Mouse (Mus musculus) ES-Bruce4 (cell line): ENCODE measurements around the gene Tnks2. TPM values are rescaled to one million over a fixed set of nuclear protein-coding genes. Genes with fewer than 3 reads are reported as not detected.

Experiments
- H3K27ac ChIP-seq: 2 replicates; pipeline ENCODE4 v1.5.1; 2012; ENCODE audit warnings: low read length, inconsistent platforms; ENCODE audit not compliant: insufficient read depth
- H3K27me3 ChIP-seq: 2 replicates; pipeline ENCODE4 v1.6.1; 2012; ENCODE audit warnings: mild to moderate bottlenecking, low read length, inconsistent platforms; ENCODE audit not compliant: control insufficient read depth, poor library complexity, insufficient read depth, severe bottlenecking
- H3K36me3 ChIP-seq: 2 replicates; pipeline ENCODE4 v1.6.1; 2012; ENCODE audit warnings: inconsistent platforms, mild to moderate bottlenecking, low read length, moderate library complexity; ENCODE audit not compliant: control insufficient read depth, poor library complexity, insufficient read depth, severe bottlenecking
- H3K4me1 ChIP-seq: one replicate; pipeline ENCODE4 v1.8.1; 2011; ENCODE audit warnings: low read length; ENCODE audit not compliant: control insufficient read depth, insufficient read depth
- H3K4me3 ChIP-seq: 2 replicates; pipeline ENCODE4 v1.5.1; 2011; ENCODE audit warnings: low read depth, mild to moderate bottlenecking, low read length
- H3K9ac ChIP-seq: 2 replicates; pipeline ENCODE4 v1.6.1; 2012; ENCODE audit warnings: low read depth, mild to moderate bottlenecking, inconsistent platforms; ENCODE audit not compliant: poor library complexity, severe bottlenecking
- H3K9me3 ChIP-seq: replicated peaks from 2 replicates; pipeline ENCODE4 v1.6.1; 2012; ENCODE audit warnings: mild to moderate bottlenecking, low read length, inconsistent platforms; ENCODE audit not compliant: control insufficient read depth, poor library complexity, insufficient read depth, severe bottlenecking
- CTCF ChIP-seq: IDR thresholded peaks from one replicate; pipeline ENCODE4 v1.8.1; 2011; ENCODE audit warnings: low read depth, low read length
- EP300 ChIP-seq: IDR thresholded peaks from 2 replicates; pipeline ENCODE4 v1.6.1; 2011; ENCODE audit warnings: low read depth, low read length; ENCODE audit not compliant: insufficient read depth
- POLR2A ChIP-seq: IDR thresholded peaks from one replicate; pipeline ENCODE4 v1.8.1; 2011; ENCODE audit warnings: low read length; ENCODE audit not compliant: insufficient read depth
- polyA plus RNA-seq: library from polyadenylated mRNA; stranded (reverse); fragments of >200 nt; gene quantifications from 2 replicates; pipeline ENCODE4 v1.2.4, GENCODE M21; 2011; ENCODE audit warnings: low read depth; ENCODE audit not compliant: missing spikeins, insufficient read depth, insufficient read length

Tnks2 gene
- polyA plus RNA-seq, 1 experiment: 415 TPM

GRCm38 (mm10) chr19:36938008-36938407, 104.0 kb downstream of the Tnks2 start:
- TF ChIP-seq EP300 (no peak), POLR2A (no peak), CTCF (no peak)

GRCm38 (mm10) chr19:36940064-36940463, 106.0 kb downstream of the Tnks2 start:
- H3K9me3 ChIP-seq: no peaks in the 10 kb centered on the region
- H3K27me3 ChIP-seq: no peaks in the 10 kb centered on the region
- no peak overlapping the region for H3K4me3 ChIP-seq
- no peaks in the 10 kb centered on the region for H3K4me1 ChIP-seq
- peaks cover 7% of the 10 kb centered on the region; the same call in 1 of the 2 replicates for H3K36me3 ChIP-seq
- H3K9ac ChIP-seq: no peak overlapping the region
- H3K27ac ChIP-seq: no peak overlapping the region
- no peak for TF ChIP-seq CTCF
- TF ChIP-seq POLR2A: no peak
- TF ChIP-seq EP300: no peak

More at GRCm38 (mm10) chr19:36938008-36938407, 104.0 kb downstream of the Tnks2 start:
- no peaks in the 10 kb centered on the region for H3K4me1 ChIP-seq
- no peaks in the 10 kb centered on the region for H3K27me3 ChIP-seq
- H3K36me3 ChIP-seq: 0 out of 2 replicates have a peak, but pooled peaks cover 6% of the 10 kb centered on the region
- no peak overlapping the region for H3K4me3 ChIP-seq
- no peak overlapping the region for H3K27ac ChIP-seq
- H3K9ac ChIP-seq: no peak overlapping the region
- H3K9me3 ChIP-seq: no peaks in the 10 kb centered on the region

Other genes starting within 250 kb of the Tnks2 start
- 0.58 and 0.90 TPM in 2 replicates for gene Ppp1r3c, start 97.6 kb upstream of the Tnks2 start, polyA plus RNA-seq
- gene Fgfbp3, start 85.4 kb downstream of the Tnks2 start, polyA plus RNA-seq: 2.3 and 2.5 TPM in 2 replicates
- 46.3 and 49.9 TPM in 2 replicates for gene Btaf1, start 91.8 kb downstream of the Tnks2 start, polyA plus RNA-seq